Mouse (Mus musculus) midbrain, embryonic 10.5 days (tissue): Measurements from ENCODE around the gene Pbrm1. TPM values are rescaled to one million over a fixed set of nuclear protein-coding genes. Genes with fewer than 3 reads are reported as not detected.

Experiments
- DNase-seq: peaks from one replicate; pipeline ENCODE4 v3.0.0-alpha.2; 2017; ENCODE audit warnings: low spot score
- H3K27ac ChIP-seq: fragments of 300-500 bp; sonication (generic); replicated peaks from 2 replicates; pipeline ENCODE4 v1.5.1; 2016; ENCODE audit warnings: mild to moderate bottlenecking
- H3K27me3 ChIP-seq: fragments of 300-500 bp; sonication (generic); 2 replicates; pipeline ENCODE4 v1.6.1; 2016; ENCODE audit warnings: low read depth, mild to moderate bottlenecking; ENCODE audit not compliant: poor library complexity, severe bottlenecking
- H3K36me3 ChIP-seq: fragments of 300-500 bp; sonication (generic); 2 replicates; pipeline ENCODE4 v1.6.1; 2016; ENCODE audit warnings: mild to moderate bottlenecking, moderate library complexity
- H3K4me1 ChIP-seq: fragments of 300-500 bp; sonication (generic); 2 replicates; pipeline ENCODE4 v1.6.1; 2016
- H3K4me3 ChIP-seq: fragments of 300-500 bp; sonication (generic); 2 replicates; pipeline ENCODE4 v1.5.1; 2016; ENCODE audit warnings: mild to moderate bottlenecking, moderate library complexity
- H3K9me3 ChIP-seq: fragments of 300-500 bp; sonication (generic); replicated peaks from 2 replicates; pipeline ENCODE4 v1.6.1; 2016; ENCODE audit warnings: mild to moderate bottlenecking
- WGBS: fragments of 180-500 bp; shearing (Covaris S2); methylation state at CpG from one replicate; pipeline ENCODE4 v1.1.7; 2016; 5-methylcytosine and 5-hydroxymethylcytosine counted together
- polyA plus RNA-seq: library from polyadenylated mRNA; unstranded; fragments of >200 nt; fragmentation: Nextera tagmentation; extraction: Ambion mirVana; gene quantifications from 2 replicates; pipeline ENCODE4 v1.2.1, GENCODE M21; 2016

Pbrm1 gene
- 158 and 170 TPM in 2 replicates for polyA plus RNA-seq

GRCm38 (mm10) chr14:31018860-31019291 lies at the start of gene Pbrm1, which contains the start of gene Gnl3:
Gene Pbrm1, plus strand, starts transcription at chr14:31019138.
Gene Gnl3, minus strand, starts transcription at chr14:31019152.
- Histone ChIP-seq H3K9me3 (no peaks in the 10 kb centered on the region), H3K4me3 (peak within 1 kb of the TSS; percentile 79), H3K4me1 (peaks cover 28% of the 10 kb centered on the region), H3K27me3 (no peaks in the 10 kb centered on the region), H3K36me3 (peaks cover 66% of the 10 kb centered on the region), H3K27ac (peak within 1 kb of the TSS; percentile 99)
- peak; percentile 97 for DNase-seq
- under 1% methylated on average over 49 of the region's 53 CpGs for WGBS

- WGBS, result 78% methylated on average over 6 of the region's 6 CpGs
- Histone ChIP-seq H3K27ac (peak overlapping the region; percentile 42; the same call in 1 of the 2 replicates), H3K27me3 (no peaks in the 10 kb centered on the region), H3K9me3 (no peaks in the 10 kb centered on the region), H3K36me3 (peaks cover 52% of the 10 kb centered on the region), H3K4me3 (no peak overlapping the region), H3K4me1 (no peaks in the 10 kb centered on the region)
- no peak for DNase-seq
Observed at GRCm38 (mm10) chr14:30974204-30974603, 44.7 kb upstream of the Pbrm1 start.

GRCm38 (mm10) chr14:30976222-30976621 lies 42.7 kb upstream of the Pbrm1 start:
- Histone ChIP-seq H3K36me3 (peaks cover 50% of the 10 kb centered on the region), H3K27ac (no peak overlapping the region), H3K4me1 (no peaks in the 10 kb centered on the region), H3K27me3 (no peaks in the 10 kb centered on the region), H3K4me3 (no peak overlapping the region), H3K9me3 (no peaks in the 10 kb centered on the region)
- DNase-seq, result no peak
- 85% methylated on average over 3 of the region's 3 CpGs for WGBS

DNA sequence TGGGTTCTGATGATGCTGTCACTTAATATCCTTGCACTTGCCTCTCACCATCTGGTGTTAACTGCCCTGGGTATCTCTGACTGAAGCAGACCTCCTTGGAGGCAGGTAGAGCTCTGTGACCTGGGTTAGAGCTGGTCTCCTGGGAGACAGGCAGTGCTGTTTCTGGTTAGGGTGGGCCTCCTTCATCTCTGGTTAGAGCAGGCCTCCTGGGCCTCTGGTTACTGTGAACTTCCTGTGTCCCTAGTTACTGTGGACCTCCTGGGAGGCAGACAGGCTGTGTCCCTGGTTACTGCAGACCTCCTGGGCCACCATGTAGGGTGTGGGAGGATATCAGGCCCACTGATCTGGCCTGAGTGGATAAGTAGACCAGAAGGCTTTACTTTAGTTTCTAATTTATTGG lies 22.5 kb upstream of the Pbrm1 start:
- peaks cover 24% of the 10 kb centered on the region for H3K36me3 ChIP-seq
- H3K9me3 ChIP-seq, result no peaks in the 10 kb centered on the region
- peaks cover 10% of the 10 kb centered on the region for H3K4me1 ChIP-seq
- no peak overlapping the region for H3K27ac ChIP-seq
- no peak overlapping the region for H3K4me3 ChIP-seq
- no peak for DNase-seq
- no peaks in the 10 kb centered on the region for H3K27me3 ChIP-seq

- Histone ChIP-seq H3K4me3 (peak overlapping the region; percentile 98), H3K36me3 (peaks cover 24% of the 10 kb centered on the region), H3K27ac (peak overlapping the region; percentile 93), H3K27me3 (no peaks in the 10 kb centered on the region), H3K4me1 (peaks cover 21% of the 10 kb centered on the region), H3K9me3 (no peaks in the 10 kb centered on the region)
- no peak for DNase-seq
- 68% methylated on average over 10 of the region's 10 CpGs for WGBS
Observed at GRCm38 (mm10) chr14:31000356-31000755, 18.6 kb upstream of the Pbrm1 start.

DNA sequence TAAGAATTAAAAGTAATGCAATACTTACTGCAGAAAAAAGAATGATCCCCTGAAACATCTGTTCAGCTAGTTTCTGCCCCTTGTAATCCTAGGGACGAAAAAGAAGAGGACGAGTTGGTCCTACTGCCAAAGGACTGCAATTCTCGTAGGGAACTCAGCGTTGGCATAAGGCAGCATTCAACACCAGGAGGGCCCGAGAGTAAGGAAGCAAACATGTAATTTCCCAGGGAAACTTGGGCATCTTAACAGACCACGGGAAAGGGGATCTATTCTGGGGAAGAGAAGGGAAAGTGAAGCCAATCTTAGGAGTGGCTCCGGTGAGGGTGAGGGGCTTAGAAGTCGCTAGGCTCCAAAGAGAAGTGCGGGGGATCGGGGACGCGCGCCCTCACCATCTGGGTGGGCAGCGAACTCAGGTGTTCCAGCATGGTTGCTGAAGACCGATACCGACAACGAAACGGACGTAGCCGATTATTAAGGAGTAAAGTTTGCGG lies 18.1 kb upstream of the Pbrm1 start:
- peak overlapping the region; percentile 93 for H3K27ac ChIP-seq
- WGBS, result under 1% methylated on average over 21 of the region's 21 CpGs
- H3K4me1 ChIP-seq, result peaks cover 21% of the 10 kb centered on the region
- no peak for DNase-seq
- peaks cover 24% of the 10 kb centered on the region for H3K36me3 ChIP-seq
- no peaks in the 10 kb centered on the region for H3K27me3 ChIP-seq
- no peaks in the 10 kb centered on the region for H3K9me3 ChIP-seq
- peak overlapping the region; percentile 98 for H3K4me3 ChIP-seq

- Histone ChIP-seq H3K27ac (peak within 1 kb of the TSS; percentile 93), H3K9me3 (no peaks in the 10 kb centered on the region), H3K36me3 (peaks cover 28% of the 10 kb centered on the region), H3K27me3 (no peaks in the 10 kb centered on the region), H3K4me1 (peaks cover 21% of the 10 kb centered on the region), H3K4me3 (peak within 1 kb of the TSS; percentile 98)
- under 1% methylated on average over 81 of the region's 84 CpGs for WGBS
- DNase-seq, result peak; percentile 88
Observed at GRCm38 (mm10) chr14:31001307-31002205, 17.4 kb upstream of the Pbrm1 start, which contains the start of the genes Glt8d1 and Spcs1. Gene Glt8d1, plus strand, starts transcription at chr14:31001400. Gene Spcs1, minus strand, starts transcription at chr14:31001672.

- Histone ChIP-seq H3K36me3 (peaks cover 34% of the 10 kb centered on the region), H3K4me3 (no peak overlapping the region), H3K27ac (no peak overlapping the region), H3K4me1 (peaks cover 21% of the 10 kb centered on the region), H3K27me3 (no peaks in the 10 kb centered on the region), H3K9me3 (no peaks in the 10 kb centered on the region)
- DNase-seq, result no peak
- 85% methylated on average over 2 of the region's 2 CpGs for WGBS
Observed at GRCm38 (mm10) chr14:31004527-31004926, 14.4 kb upstream of the Pbrm1 start.

DNA sequence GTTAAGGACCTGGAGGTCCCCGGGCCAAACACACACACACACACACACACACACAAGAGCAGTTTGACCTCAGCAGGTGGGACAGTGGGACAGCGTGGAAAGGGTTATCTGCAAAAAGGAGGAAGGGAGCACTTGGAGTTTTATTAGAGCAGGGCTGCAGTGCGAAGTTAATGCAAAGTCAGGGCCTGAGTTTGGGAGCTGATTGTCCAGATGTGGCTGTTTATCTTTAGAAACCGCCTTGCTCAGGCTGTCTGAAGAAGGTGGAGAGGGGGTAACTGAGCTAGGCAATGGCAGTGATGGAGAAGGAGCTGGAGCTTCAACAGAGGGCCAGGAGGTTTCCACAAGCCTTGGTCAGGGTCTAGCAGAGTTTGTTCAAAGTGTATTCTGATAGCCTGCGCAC lies 12.2 kb upstream of the Pbrm1 start:
- Histone ChIP-seq H3K27ac (no peak overlapping the region), H3K36me3 (peaks cover 56% of the 10 kb centered on the region), H3K27me3 (no peaks in the 10 kb centered on the region), H3K4me3 (no peak overlapping the region), H3K4me1 (peaks cover 10% of the 10 kb centered on the region), H3K9me3 (no peaks in the 10 kb centered on the region)
- 82% methylated on average over 5 of the region's 5 CpGs for WGBS
- no peak for DNase-seq

DNA sequence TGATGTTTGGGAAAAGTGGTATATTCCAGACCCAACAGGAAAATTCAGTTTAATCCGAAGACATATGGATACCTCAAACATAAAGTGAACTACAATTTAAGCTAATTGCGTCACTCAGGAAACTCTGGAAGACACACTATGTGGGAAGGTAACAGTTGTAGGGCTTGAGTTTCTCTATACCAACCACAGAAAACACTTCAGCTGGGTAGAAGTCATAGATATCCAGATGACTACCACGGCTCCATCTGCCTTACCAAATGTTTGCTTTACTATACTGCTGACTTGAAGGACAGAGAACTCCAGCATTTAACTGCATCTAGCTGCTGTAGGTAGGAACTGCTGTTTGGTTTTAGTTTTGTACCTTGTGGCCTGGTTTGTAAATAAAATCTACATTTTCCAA lies 7.3 kb upstream of the Pbrm1 start:
- H3K27ac ChIP-seq, result no peak overlapping the region
- H3K4me1 ChIP-seq, result no peaks in the 10 kb centered on the region
- DNase-seq, result no peak
- H3K36me3 ChIP-seq, result peaks cover 97% of the 10 kb centered on the region
- 92% methylated on average over 3 of the region's 3 CpGs for WGBS
- H3K9me3 ChIP-seq, result no peaks in the 10 kb centered on the region
- no peak overlapping the region for H3K4me3 ChIP-seq
- no peaks in the 10 kb centered on the region for H3K27me3 ChIP-seq

DNA sequence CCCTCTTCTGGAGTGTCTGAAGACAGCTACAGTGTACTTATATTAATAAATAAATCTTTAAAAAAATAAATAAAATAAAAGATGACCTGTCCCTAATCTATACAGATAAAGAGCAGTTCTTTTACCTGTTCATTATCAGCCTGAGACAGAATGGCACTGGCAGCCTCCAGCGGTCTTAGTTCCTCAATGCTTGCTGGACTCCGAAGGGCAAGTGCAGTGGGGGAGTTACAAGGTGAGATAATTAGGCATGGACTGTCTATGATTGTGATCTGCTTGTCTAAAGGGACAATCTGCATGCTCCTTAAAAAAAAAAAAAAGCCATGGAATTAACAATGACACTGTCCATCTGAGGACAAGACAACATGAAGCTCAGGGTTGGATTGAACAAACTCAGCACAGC lies 5.0 kb upstream of the Pbrm1 start:
- DNase-seq, result no peak
- H3K27ac ChIP-seq, result no peak overlapping the region
- H3K4me3 ChIP-seq, result no peak overlapping the region
- H3K36me3 ChIP-seq, result peaks cover 88% of the 10 kb centered on the region
- no peaks in the 10 kb centered on the region for H3K9me3 ChIP-seq
- no peaks in the 10 kb centered on the region for H3K27me3 ChIP-seq
- 94% methylated on average over 2 of the region's 2 CpGs for WGBS
- H3K4me1 ChIP-seq, result peaks cover 16% of the 10 kb centered on the region

- WGBS, result 89% methylated on average over 1 of the region's 1 CpGs
Observed at GRCm38 (mm10) chr14:31016063-31016462, 2.9 kb upstream of the Pbrm1 start.

GRCm38 (mm10) chr14:31017854-31018253 lies 1.1 kb upstream of the Pbrm1 start:
- Histone ChIP-seq H3K4me1 (peaks cover 28% of the 10 kb centered on the region), H3K27ac (peak overlapping the region; percentile 99), H3K27me3 (no peaks in the 10 kb centered on the region), H3K36me3 (peaks cover 66% of the 10 kb centered on the region), H3K4me3 (peak overlapping the region; percentile 79), H3K9me3 (no peaks in the 10 kb centered on the region)
- no peak for DNase-seq
- 2% methylated on average over 2 of the region's 2 CpGs for WGBS

More at GRCm38 (mm10) chr14:31016063-31016462, 2.9 kb upstream of the Pbrm1 start:
- Histone ChIP-seq H3K36me3 (peaks cover 68% of the 10 kb centered on the region), H3K4me3 (no peak overlapping the region), H3K4me1 (peaks cover 26% of the 10 kb centered on the region), H3K9me3 (no peaks in the 10 kb centered on the region), H3K27ac (no peak overlapping the region), H3K27me3 (no peaks in the 10 kb centered on the region)
- DNase-seq, result no peak
